Mouse (Mus musculus) layer of hippocampus, adult 2 months (tissue): ENCODE results near the gene Col23a1. TPM values are rescaled to one million over a fixed set of nuclear protein-coding genes. Genes with fewer than 3 reads are reported as not detected.

ENCODE experiments used
- DNase-seq, 2 experiments: peaks; one replicate each; pipeline ENCODE4 v3.0.0; 2022; ENCODE audit warnings: low spot score in 2 of 2
- H3K27ac ChIP-seq: fragments of 200-600 bp; 2 replicates; pipeline ENCODE4 v1.8.1; 2022
- H3K4me3 ChIP-seq: fragments of 200-600 bp; 2 replicates; pipeline ENCODE4 v1.8.1; 2022; ENCODE audit warnings: mild to moderate bottlenecking
- CTCF ChIP-seq: fragments of 200-600 bp; conservative IDR thresholded peaks from 2 replicates; pipeline ENCODE4 v1.8.1; 2022; ENCODE audit warnings: antibody characterized with exemption, mild to moderate bottlenecking, moderate library complexity
- total RNA-seq, 2 experiments: library from RNA; stranded (reverse); gene quantifications; 2 replicates each; pipeline ENCODE4 v1.2.3; 2021

The Col23a1 gene
- total RNA-seq, 2 experiments from 2014 or later = 5.3 to 6.7 TPM

GRCm38 (mm10) chr11:51568801-51569200, 279.1 kb downstream of the Col23a1 start:
- TF ChIP-seq CTCF = no peak
- H3K4me3 ChIP-seq = no peak overlapping the region
- no peak for DNase-seq
- no peak overlapping the region for H3K27ac ChIP-seq

DNA sequence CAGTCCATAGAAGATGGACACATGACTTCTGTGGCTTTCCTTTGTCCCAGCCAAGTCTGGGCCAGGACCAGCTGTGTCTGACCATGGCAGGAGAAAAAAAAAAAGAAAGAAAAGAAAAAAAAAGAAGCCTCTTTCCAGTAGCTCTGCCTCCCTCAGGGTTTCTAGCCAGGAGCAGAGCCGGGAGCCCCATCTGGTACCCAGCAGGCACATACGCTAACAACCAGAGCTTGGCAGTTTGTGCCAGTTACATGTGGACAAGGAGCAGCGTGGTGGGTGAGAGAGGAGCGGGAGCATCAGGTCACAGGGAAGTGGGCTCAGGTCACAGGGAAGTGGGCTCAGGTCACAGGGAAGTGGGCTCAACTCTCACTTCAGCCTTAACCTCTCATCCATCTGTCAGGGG, 286.7 kb downstream of the Col23a1 start:
- no peak for TF ChIP-seq CTCF
- Histone ChIP-seq H3K4me3 (no peak overlapping the region), H3K27ac (no peak overlapping the region)
- DNase-seq = peak; percentile 40 to 42

DNA sequence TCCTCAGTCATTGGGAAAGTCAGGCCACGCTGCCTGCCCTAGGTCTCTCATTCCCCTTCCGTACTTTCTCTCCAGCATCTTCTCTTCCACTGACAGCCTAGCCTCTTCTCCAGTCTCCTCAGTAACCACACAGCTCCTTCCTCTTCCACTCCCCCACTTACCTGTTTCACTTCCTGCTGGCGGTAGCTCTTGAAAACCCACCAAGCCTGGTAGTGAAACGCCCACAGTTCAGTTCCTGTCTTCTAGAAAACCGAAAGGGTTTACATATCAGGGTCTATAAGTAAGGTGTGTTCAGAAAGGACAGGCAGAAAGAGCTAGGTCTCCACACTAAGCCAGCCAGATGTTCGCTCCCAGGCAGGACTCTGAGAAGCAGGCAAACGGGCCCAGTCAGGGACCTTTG, 287.9 kb downstream of the Col23a1 start:
- Histone ChIP-seq H3K27ac (no peak overlapping the region), H3K4me3 (no peak overlapping the region)
- no peak for TF ChIP-seq CTCF
- DNase-seq = no peak

- no peak for TF ChIP-seq CTCF
- Histone ChIP-seq H3K4me3 (no peak overlapping the region), H3K27ac (no peak overlapping the region)
- DNase-seq = no peak
Observed at GRCm38 (mm10) chr11:51579024-51579423, 289.3 kb downstream of the Col23a1 start.

- peak; percentile 78 for TF ChIP-seq CTCF
- Histone ChIP-seq H3K4me3 (no peak overlapping the region), H3K27ac (no peak overlapping the region)
- peak in 1 of 2 experiments; percentile 62 for DNase-seq
Observed at GRCm38 (mm10) chr11:51582713-51583112, 293.0 kb downstream of the Col23a1 start.

GRCm38 (mm10) chr11:51584057-51584430, 294.3 kb downstream of the Col23a1 start:
- no peak for TF ChIP-seq CTCF

GRCm38 (mm10) chr11:51584431-51585248, 294.9 kb downstream of the Col23a1 start, which contains the start of gene Phykpl:
Gene Phykpl, plus strand, starts transcription at chr11:51584757.
- H3K4me3 ChIP-seq = peak within 1 kb of the TSS; percentile 71
- peak; percentile 52 for TF ChIP-seq CTCF
- peak; percentile 95 to 96 for DNase-seq
- peak within 1 kb of the TSS; percentile 93 for H3K27ac ChIP-seq

More at GRCm38 (mm10) chr11:51584057-51584430, 294.3 kb downstream of the Col23a1 start:
- Histone ChIP-seq H3K27ac (peak overlapping the region; percentile 93), H3K4me3 (peak overlapping the region; percentile 71)
- no peak for DNase-seq

DNA sequence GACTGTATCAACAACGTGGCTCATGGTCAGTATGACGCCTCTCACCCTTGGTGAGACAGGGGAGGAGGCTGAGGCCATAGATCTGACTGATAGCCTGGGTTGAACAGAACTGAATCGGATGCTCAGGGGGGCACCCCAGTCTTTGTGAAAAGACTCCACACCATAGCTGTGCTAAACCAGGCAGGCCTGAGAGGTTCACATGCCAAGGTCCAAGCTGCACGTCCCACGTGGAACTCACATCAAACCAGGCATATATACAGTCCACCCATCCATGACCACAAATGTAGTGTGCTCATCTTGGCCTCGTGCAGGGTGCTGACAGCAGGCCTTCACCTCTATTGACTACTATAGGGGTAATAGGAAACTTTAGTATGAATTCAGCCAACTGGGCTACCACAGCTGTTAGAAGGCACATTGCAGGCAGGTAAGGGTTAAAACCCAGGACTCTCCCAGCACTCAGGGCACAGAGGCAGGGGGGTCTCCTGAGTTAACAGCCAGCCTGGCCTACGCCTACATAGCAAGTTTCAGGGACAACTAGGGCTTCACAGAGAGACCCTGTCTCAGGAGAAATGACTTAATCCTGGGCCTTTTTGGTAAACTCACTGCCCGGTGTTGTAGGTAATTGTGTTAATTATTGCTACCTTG, 296.0 kb downstream of the Col23a1 start:
- Histone ChIP-seq H3K4me3 (peak overlapping the region; percentile 71), H3K27ac (no peak overlapping the region)
- TF ChIP-seq CTCF = no peak
- DNase-seq = no peak

DNA sequence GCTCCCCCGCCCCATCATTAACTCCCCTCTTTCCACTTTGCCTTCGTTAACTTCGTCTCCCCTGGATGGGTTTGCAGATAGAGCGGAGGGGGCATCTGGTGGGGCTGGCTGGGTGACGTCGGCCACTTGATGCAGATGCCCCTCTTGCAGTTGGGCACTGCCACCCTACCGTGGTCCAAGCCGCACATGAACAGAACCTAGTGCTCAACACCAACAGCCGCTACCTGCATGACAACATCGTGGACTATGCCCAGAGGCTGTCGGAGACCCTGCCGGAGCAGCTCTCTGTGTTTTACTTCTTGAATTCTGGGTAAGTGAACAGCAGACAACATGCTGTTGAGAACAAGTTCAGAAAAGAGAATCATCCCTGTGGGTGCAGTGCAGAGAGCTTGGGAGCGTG, 296.7 kb downstream of the Col23a1 start:
- no peak for DNase-seq
- Histone ChIP-seq H3K27ac (no peak overlapping the region), H3K4me3 (no peak overlapping the region)
- no peak for TF ChIP-seq CTCF

GRCm38 (mm10) chr11:51587059-51587458, 297.3 kb downstream of the Col23a1 start:
- no peak overlapping the region for H3K27ac ChIP-seq
- DNase-seq = no peak
- no peak for TF ChIP-seq CTCF

DNA sequence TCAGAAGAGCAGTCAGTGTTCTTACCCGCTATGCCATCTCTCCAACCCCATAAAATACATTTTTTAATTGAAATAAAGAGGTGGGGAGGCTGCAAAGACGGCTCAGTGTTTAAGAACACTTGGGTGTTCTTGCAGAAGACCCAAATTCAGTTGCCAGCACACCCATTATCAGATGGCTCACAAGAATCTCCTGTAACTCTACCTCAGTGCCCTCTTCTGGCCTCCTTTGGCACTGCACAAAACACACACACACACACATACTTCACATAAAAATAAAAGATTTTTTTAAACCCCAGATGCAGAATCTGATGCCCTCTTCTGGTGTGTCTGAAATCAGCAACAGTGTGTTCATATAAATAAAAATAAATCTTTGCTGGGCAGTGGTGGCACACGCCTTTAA, 299.1 kb downstream of the Col23a1 start:
- H3K27ac ChIP-seq = no peak overlapping the region
- no peak for DNase-seq
- no peak overlapping the region for H3K4me3 ChIP-seq
- TF ChIP-seq CTCF = no peak; the same call in 1 of the 2 replicates

More at GRCm38 (mm10) chr11:51587059-51587458, 297.3 kb downstream of the Col23a1 start:
- H3K4me3 ChIP-seq = no peak overlapping the region

DNA sequence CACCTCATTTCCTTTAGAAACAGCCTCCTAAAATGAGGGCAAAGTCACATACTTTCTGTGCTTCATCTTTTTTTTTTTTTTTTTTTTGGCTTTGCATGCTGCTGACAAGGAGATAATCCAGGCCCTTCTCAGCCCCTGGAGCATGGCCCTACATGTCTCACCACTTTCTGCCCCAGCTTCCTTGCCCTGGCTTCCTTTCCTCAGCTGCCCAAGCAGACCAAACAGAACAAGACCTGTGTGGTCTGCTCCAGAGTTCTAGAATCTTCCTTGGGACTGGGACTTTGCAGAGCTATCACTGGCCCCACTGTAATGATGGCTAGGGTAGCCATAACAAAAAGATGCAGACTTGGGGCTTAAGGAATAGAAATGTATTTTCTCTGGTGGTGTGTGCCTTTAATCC, 300.3 kb downstream of the Col23a1 start:
- DNase-seq = no peak
- Histone ChIP-seq H3K27ac (no peak overlapping the region), H3K4me3 (no peak overlapping the region)
- no peak for TF ChIP-seq CTCF

DNA sequence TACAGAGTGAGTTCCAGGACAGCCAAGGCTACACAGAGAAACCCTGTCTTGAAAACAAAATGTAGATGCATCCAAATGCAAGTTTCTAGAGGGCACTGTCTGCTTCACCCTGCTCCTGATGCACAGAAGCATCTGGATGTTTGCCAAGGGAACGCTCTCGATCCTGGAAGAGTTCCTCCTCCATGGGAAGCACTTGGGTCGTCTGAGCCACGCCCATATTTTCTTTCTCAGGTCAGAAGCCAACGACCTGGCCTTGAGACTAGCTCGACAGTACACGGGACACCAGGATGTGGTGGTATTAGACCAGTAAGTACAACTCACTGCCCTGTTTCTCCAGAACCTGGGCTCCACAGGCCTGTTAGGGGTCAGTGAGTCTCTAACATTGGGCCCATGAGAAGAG, 301.4 kb downstream of the Col23a1 start:
- TF ChIP-seq CTCF = no peak
- no peak overlapping the region for H3K4me3 ChIP-seq
- no peak for DNase-seq
- H3K27ac ChIP-seq = no peak overlapping the region
